Mouse (Mus musculus) midbrain, embryonic 15.5 days (tissue): ENCODE results near the gene Acvr1. TPM values are rescaled to one million over a fixed set of nuclear protein-coding genes. Genes with fewer than 3 reads are reported as not detected.
A peak's percentile ranks its signal among the peaks of the same experiment; 100 is the strongest.

Experiments used
- ATAC-seq: fragments of 200-750 bp; cut with Nextera tagmentation; replicated peaks from 2 replicates; pipeline ENCODE4 v1.8.0; 2017; ENCODE audit warnings: moderate TSS enrichment
- H3K27ac ChIP-seq: fragments of 300-500 bp; sonication (generic); 2 replicates; pipeline ENCODE4 v1.5.1; 2015; ENCODE audit warnings: mild to moderate bottlenecking, inconsistent platforms
- H3K27me3 ChIP-seq: fragments of 300-500 bp; sonication (generic); replicated peaks from 2 replicates; pipeline ENCODE4 v1.6.1; 2015; ENCODE audit warnings: inconsistent platforms
- H3K36me3 ChIP-seq: fragments of 300-500 bp; sonication (generic); replicated peaks from 2 replicates; pipeline ENCODE4 v1.6.1; 2015; ENCODE audit warnings: inconsistent platforms
- H3K4me1 ChIP-seq: fragments of 300-500 bp; sonication (generic); 2 replicates; pipeline ENCODE4 v1.6.1; 2015; ENCODE audit warnings: inconsistent platforms
- H3K4me2 ChIP-seq: fragments of 300-500 bp; sonication (generic); 2 replicates; pipeline ENCODE4 v1.6.1; 2015; ENCODE audit warnings: inconsistent platforms, mild to moderate bottlenecking, moderate library complexity
- H3K4me3 ChIP-seq: fragments of 300-500 bp; sonication (generic); 2 replicates; pipeline ENCODE4 v1.5.1; 2015; ENCODE audit warnings: mild to moderate bottlenecking, inconsistent platforms
- H3K9ac ChIP-seq: fragments of 300-500 bp; sonication (generic); 2 replicates; pipeline ENCODE4 v1.6.1; 2015; ENCODE audit warnings: mild to moderate bottlenecking, inconsistent platforms
- H3K9me3 ChIP-seq: fragments of 300-500 bp; sonication (generic); 2 replicates; pipeline ENCODE4 v1.6.1; 2016; ENCODE audit warnings: inconsistent platforms
- whole genome bisulfite sequencing: fragments of 180-500 bp; shearing (Covaris S2); methylation state at CpG from one replicate; pipeline ENCODE4 v1.1.7; 2015; ENCODE audit warnings: mixed read lengths; 5-methylcytosine and 5-hydroxymethylcytosine counted together
- polyA plus RNA-seq: library from polyadenylated mRNA; unstranded; fragments of >200 nt; fragmentation: Nextera tagmentation; extraction: Ambion mirVana; gene quantifications from 2 replicates; pipeline ENCODE4 v1.2.1, GENCODE M21; 2015

Gene Acvr1
- polyA plus RNA-seq, 1 experiment from 2014 or later: 4.2 TPM

GRCm38 (mm10) chr2:58415037-58415436, 151.9 kb downstream of the Acvr1 start:
- Histone ChIP-seq H3K9me3 (no peaks in the 10 kb centered on the region), H3K36me3 (no peaks in the 10 kb centered on the region), H3K27me3 (no peaks in the 10 kb centered on the region), H3K4me3 (no peak overlapping the region), H3K27ac (no peak overlapping the region), H3K9ac (no peak overlapping the region), H3K4me1 (no peaks in the 10 kb centered on the region), H3K4me2 (no peak overlapping the region)
- no peak for ATAC-seq

DNA sequence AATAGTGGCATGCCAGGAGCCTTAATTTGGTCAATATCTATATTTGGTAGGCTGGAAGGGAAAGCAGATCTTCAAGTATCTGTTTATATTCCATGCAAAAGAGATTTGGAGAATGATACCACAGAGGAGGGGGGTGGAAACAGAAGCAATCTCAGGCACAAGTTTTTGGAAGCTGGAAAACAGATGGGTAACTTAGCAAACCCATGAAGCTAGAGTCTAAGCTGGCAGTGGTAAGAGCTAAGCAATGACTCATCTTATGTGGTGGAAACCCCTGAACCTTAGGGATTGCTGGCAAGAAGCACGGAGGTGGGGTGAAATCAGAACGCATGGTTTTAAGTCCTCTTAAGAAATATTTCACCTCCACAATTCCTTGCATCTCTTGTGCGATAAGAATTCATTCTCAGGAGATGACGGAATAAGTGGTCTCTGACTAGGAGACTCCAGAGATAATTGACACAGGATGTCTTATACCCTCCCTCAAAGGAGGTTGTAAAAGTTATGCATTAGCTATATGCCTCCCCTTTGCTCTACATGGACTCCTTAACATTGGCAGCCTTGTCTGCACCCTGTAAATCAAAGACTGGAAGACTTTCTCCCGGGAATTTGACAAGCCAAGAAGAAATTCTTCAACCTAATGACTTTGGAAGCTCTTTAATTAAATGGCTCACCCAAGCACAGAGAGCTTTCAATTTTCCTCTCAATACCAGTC, 157.9 kb downstream of the Acvr1 start:
- Histone ChIP-seq H3K27ac (no peak overlapping the region), H3K9me3 (no peaks in the 10 kb centered on the region), H3K36me3 (no peaks in the 10 kb centered on the region), H3K4me2 (no peak overlapping the region), H3K4me3 (no peak overlapping the region), H3K27me3 (no peaks in the 10 kb centered on the region), H3K9ac (no peak overlapping the region), H3K4me1 (no peaks in the 10 kb centered on the region)
- 87% methylated on average over 5 of the region's 5 CpGs for WGBS
- no peak for ATAC-seq

- no peak overlapping the region for H3K9ac ChIP-seq
- H3K9me3 ChIP-seq: no peaks in the 10 kb centered on the region
- no peaks in the 10 kb centered on the region for H3K27me3 ChIP-seq
- ATAC-seq: no peak
- H3K36me3 ChIP-seq: no peaks in the 10 kb centered on the region
- H3K4me3 ChIP-seq: no peak overlapping the region
- WGBS: 92% methylated on average over 2 of the region's 2 CpGs
- H3K27ac ChIP-seq: no peak overlapping the region
- H3K4me2 ChIP-seq: no peak overlapping the region
- H3K4me1 ChIP-seq: no peaks in the 10 kb centered on the region
These were observed 163.5 kb downstream of the Acvr1 start for GRCm38 (mm10) chr2:58403481-58403880.

DNA sequence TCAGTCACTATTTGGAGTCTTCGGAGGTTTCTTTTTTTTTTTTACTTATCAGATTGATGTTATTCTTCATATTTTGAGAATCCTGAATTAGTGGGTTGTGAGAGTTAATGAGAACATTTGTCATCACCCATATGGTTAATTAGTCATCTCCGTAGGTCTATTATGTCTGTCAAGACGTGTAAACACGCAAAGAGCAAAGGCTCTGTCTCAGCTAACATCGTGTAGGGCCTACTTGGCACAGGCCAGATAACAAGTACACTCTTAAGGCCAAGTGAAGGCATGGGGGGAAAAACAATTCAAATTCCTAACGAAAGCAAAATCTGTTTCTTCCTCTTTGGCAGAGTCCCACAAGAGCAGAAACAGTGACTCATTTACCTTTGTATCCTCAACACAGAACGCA, 178.4 kb downstream of the Acvr1 start:
- H3K9me3 ChIP-seq: no peaks in the 10 kb centered on the region
- ATAC-seq: no peak

DNA sequence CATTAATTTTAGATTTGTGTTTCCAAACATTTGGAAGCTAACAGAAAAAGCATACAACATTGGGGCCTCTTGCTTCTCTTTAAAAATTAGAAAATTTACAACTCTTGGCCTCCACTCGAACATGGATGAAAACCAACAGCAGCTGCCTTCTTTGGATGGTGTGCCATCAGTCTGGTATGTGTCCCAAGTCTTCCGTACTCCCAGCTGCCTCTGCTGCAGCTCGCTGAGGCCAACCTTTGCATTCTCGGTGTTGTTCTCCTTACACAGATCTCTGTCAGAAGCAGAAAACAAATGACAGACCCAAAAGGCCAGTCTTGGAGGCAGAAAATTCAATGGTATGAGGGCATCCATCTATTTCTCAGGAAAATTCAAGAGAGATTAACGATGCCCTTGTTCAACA, 186.9 kb downstream of the Acvr1 start:
- Histone ChIP-seq H3K27me3 (no peaks in the 10 kb centered on the region), H3K4me3 (no peak overlapping the region), H3K27ac (no peak overlapping the region), H3K9me3 (no peaks in the 10 kb centered on the region), H3K4me1 (0 out of 2 replicates have a peak, but pooled peaks cover 7% of the 10 kb centered on the region), H3K36me3 (no peaks in the 10 kb centered on the region), H3K9ac (no peak overlapping the region), H3K4me2 (no peak overlapping the region)
- WGBS: 78% methylated on average over 5 of the region's 5 CpGs
- no peak for ATAC-seq

More for the DNA sequence above, 178.4 kb downstream of the Acvr1 start:
- Histone ChIP-seq H3K27ac (no peak overlapping the region), H3K36me3 (no peaks in the 10 kb centered on the region), H3K4me3 (no peak overlapping the region), H3K4me2 (no peak overlapping the region), H3K27me3 (no peaks in the 10 kb centered on the region), H3K4me1 (no peaks in the 10 kb centered on the region), H3K9ac (no peak overlapping the region)
- 88% methylated on average over 7 of the region's 7 CpGs for WGBS

DNA sequence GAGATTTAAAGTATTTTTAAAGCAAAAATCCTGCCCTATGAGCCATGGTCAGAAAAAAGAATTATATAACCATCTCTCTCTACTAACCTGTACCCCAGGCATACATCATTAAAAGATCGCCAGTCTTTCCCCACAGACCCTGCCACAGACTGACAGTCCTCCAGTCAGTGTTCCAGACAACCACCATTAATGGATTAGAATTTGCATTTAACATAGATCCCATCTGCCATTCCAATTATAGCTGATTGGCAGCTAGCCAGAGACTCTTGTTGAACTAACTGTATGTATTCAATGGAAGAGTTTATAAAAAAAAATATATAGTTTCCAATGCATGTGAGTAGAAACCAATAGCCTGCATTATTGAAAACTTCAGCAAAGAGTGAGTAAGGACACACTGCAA, 187.5 kb downstream of the Acvr1 start:
- Histone ChIP-seq H3K4me2 (no peak overlapping the region), H3K9ac (no peak overlapping the region), H3K4me3 (no peak overlapping the region), H3K27me3 (no peaks in the 10 kb centered on the region), H3K27ac (no peak overlapping the region), H3K9me3 (no peaks in the 10 kb centered on the region), H3K4me1 (0 out of 2 replicates have a peak, but pooled peaks cover 7% of the 10 kb centered on the region), H3K36me3 (no peaks in the 10 kb centered on the region)
- ATAC-seq: no peak; the same call in 1 of the 2 replicates
- 41% methylated on average over 1 of the region's 1 CpGs for WGBS

DNA sequence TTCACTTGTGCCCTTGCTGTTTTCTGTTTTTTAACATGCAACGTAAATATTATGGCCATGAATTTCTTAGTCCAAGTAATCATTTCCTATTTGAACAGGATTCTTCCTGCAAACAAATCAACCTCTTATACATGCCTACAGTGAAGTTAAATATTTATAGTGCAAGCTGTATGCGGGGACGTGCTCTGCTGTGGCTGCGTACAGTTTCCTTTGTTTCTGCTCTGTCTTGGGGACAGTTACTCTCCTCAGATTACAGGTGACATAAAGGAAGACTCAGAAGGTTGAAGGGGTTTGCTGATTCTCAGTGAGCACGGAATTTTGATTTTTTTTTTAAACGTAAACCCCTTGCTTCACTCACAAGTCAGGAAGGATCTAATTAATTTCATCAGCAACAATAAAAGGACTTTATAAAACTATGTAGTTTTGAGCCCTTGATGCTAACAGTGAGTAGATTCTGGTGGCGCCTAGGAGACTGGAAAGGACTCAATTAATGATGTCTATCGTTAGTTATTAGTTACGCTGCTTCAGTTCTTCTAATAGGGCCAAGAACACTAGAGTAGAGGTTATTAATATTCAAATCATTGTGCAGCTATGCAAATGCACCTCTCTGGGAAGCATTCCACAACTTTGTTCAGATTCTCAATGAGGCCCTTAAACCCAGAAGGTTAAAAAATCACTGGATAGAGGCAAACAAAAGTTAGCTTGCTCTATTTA, 189.4 kb downstream of the Acvr1 start:
- Histone ChIP-seq H3K4me3 (no peak overlapping the region), H3K27me3 (no peaks in the 10 kb centered on the region), H3K27ac (no peak overlapping the region), H3K4me1 (0 out of 2 replicates have a peak, but pooled peaks cover 7% of the 10 kb centered on the region), H3K9ac (no peak overlapping the region), H3K9me3 (no peaks in the 10 kb centered on the region), H3K36me3 (no peaks in the 10 kb centered on the region), H3K4me2 (no peak overlapping the region)
- 47% methylated on average over 9 of the region's 9 CpGs for WGBS
- peak; percentile 71; the same call in 1 of the 2 replicates for ATAC-seq

DNA sequence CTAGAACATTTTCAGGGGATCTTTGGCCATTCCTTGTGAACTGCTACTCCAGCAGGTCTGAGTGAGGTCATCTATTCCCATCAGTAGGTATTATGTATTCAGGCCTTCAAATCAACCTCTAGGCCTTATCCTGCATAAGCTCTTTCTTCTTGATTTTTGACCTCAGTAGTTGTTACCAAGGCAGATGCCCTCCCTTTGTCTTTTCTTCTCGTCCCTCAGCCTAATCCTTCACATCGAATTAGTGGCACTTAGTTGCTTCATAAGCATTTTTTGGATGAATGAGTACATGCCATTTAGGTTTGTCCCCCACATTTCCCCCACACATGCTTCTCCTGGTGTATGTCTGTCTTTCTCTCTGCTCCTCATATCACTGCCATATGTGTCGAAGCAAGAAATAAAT, 200.8 kb downstream of the Acvr1 start:
- H3K27ac ChIP-seq: no peak overlapping the region
- H3K9me3 ChIP-seq: no peaks in the 10 kb centered on the region
- H3K4me3 ChIP-seq: no peak overlapping the region
- no peak overlapping the region for H3K9ac ChIP-seq
- no peak for ATAC-seq
- 55% methylated on average over 3 of the region's 3 CpGs for WGBS
- no peaks in the 10 kb centered on the region for H3K36me3 ChIP-seq
- H3K4me1 ChIP-seq: no peaks in the 10 kb centered on the region
- H3K4me2 ChIP-seq: no peak overlapping the region
- no peaks in the 10 kb centered on the region for H3K27me3 ChIP-seq

DNA sequence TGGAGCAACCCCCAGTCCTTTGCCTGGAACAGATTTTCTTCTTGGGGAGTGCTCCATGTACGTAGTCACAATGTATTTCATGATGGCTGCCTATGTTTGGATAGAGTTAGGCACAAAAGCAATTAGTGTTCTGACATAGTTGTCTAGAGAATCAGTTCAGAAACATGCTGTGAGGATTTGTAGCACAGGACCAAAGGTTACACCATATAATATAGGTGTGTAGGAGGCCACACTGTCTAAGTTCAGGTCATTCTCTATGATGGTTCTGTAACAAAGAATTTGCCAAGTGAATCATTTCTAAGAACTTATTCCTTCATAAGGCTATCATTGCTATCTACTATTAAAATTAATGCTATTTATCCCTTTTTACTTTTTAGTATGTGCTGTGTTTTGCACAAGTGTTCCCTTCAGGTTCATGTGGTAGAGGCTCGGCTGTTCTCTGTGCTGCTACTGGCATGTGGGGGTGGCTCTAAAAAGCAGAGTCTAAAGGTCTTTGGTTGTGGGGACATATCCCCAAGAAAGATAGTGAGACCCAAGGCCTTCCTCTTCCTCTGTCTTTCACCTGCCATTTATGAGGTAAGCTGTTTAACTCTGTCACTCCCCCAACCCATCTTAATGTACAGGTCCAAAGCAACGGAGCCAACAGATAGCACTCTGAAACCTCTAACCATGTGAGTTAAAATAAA, 205.5 kb downstream of the Acvr1 start:
- H3K36me3 ChIP-seq: no peaks in the 10 kb centered on the region
- H3K9me3 ChIP-seq: no peaks in the 10 kb centered on the region
- peaks cover 13% of the 10 kb centered on the region for H3K4me1 ChIP-seq
- no peak for ATAC-seq
- WGBS: 92% methylated on average over 3 of the region's 3 CpGs
- H3K4me3 ChIP-seq: no peak overlapping the region
- H3K27me3 ChIP-seq: peaks cover 5% of the 10 kb centered on the region; the same call in 1 of the 2 replicates
- no peak overlapping the region for H3K4me2 ChIP-seq
- H3K27ac ChIP-seq: no peak overlapping the region
- H3K9ac ChIP-seq: no peak overlapping the region

GRCm38 (mm10) chr2:58358132-58358460, 208.9 kb downstream of the Acvr1 start:
- Histone ChIP-seq H3K9ac (peak overlapping the region; percentile 53; the same call in 1 of the 2 replicates), H3K9me3 (no peaks in the 10 kb centered on the region), H3K27ac (no peak overlapping the region), H3K4me1 (peaks cover 13% of the 10 kb centered on the region), H3K36me3 (no peaks in the 10 kb centered on the region), H3K4me2 (peak overlapping the region; percentile 100), H3K4me3 (peak overlapping the region; percentile 73), H3K27me3 (peaks cover 5% of the 10 kb centered on the region; the same call in 1 of the 2 replicates)
- WGBS: 19% methylated on average over 3 of the region's 3 CpGs
- 0 out of 2 replicates have a peak, but pooled peaks have one; percentile 28 for ATAC-seq

DNA sequence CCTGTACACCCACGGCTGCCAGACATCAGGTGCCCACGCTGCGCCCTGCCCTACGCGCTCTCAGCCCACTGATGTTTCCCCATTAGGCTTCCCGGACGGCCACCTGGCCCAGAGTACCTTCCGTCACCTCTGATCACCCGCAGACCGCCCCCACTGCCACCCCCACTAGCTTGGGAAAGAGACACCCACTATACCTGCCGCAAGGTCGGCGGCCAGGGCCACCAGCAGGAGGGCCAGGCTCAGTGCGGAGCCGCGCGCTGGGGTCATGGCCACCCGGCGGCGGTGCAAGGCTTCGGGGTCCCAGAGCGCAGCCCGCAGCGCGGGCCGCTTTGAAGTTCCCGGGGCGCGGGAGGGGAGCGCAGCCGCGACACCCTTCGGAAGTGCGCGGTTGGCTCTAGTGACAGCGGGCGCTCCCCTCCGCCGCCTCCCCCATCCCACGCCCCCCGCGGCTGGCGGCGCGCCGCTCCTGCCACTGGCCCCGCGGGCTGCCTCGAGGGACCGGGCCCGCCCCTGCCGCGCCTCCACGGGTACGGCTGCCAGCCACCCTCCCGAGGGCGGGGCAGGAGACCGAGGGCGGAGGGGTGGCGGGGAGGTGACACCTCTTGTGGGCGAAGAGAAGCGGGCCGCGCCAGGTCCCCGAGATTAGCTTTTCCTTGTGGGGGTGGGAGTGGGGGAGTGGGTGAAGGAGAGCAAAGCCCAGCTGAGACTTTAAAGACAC, 209.4 kb downstream of the Acvr1 start, which contains the start of gene Acvr1c:
Gene Acvr1c, minus strand, starts transcription at position 482 of the 718 bp plus-strand sequence.
- H3K27ac ChIP-seq: no peak within 1 kb of the TSS
- 1% methylated on average over 58 of the region's 65 CpGs for WGBS
- peak within 1 kb of the TSS; percentile 100 for H3K4me2 ChIP-seq
- ATAC-seq: peak; percentile 88
- H3K9me3 ChIP-seq: no peaks in the 10 kb centered on the region
- H3K4me1 ChIP-seq: peaks cover 13% of the 10 kb centered on the region
- H3K36me3 ChIP-seq: no peaks in the 10 kb centered on the region
- peak within 1 kb of the TSS; percentile 73 for H3K4me3 ChIP-seq
- H3K27me3 ChIP-seq: peaks cover 5% of the 10 kb centered on the region; the same call in 1 of the 2 replicates
- peak within 1 kb of the TSS; percentile 53 for H3K9ac ChIP-seq

DNA sequence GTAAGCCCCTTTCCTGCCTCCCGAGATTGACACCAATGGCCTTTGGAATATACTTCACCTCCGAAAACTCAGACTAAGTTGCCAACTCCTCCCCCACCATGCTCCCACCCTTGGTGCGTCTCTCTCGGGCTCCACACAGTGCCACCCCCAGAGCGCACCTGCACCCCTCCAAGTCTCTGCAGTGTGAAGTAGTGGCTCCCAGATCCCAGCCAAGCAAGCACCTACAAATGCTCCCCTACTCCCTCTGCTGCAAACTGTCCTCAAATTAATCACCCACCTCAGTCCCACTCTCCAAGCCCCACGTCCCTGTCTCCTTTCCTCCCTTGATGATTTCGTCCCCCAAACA, 209.9 kb downstream of the Acvr1 start:
- Histone ChIP-seq H3K9me3 (no peaks in the 10 kb centered on the region), H3K4me1 (peaks cover 13% of the 10 kb centered on the region), H3K4me2 (peak overlapping the region; percentile 100), H3K27ac (no peak overlapping the region), H3K27me3 (peaks cover 5% of the 10 kb centered on the region; the same call in 1 of the 2 replicates), H3K4me3 (peak overlapping the region; percentile 73), H3K9ac (peak overlapping the region; percentile 53), H3K36me3 (no peaks in the 10 kb centered on the region)
- peak; percentile 72 for ATAC-seq
- WGBS: 1% methylated on average over 7 of the region's 7 CpGs
